Mouse (Mus musculus): ENCODE data around the gene Lrig1.

Gene Lrig1

GRCm38 (mm10) chr6:94618671-94619070 lies 81.3 kb downstream of the Lrig1 start:
- DNase-seq (ENCODE audit: low read depth, low spot score): no peak

- DNase-seq (ENCODE audit: low read depth, low spot score): no peak
Measured at GRCm38 (mm10) chr6:94615936-94616335, 84.0 kb downstream of the Lrig1 start.

- no peak for DNase-seq (ENCODE audit: low read depth, low spot score)
Measured at GRCm38 (mm10) chr6:94614346-94614745, 85.6 kb downstream of the Lrig1 start.

GRCm38 (mm10) chr6:94613235-94613895 lies 86.6 kb downstream of the Lrig1 start:
- DNase-seq (ENCODE audit: low read depth, low spot score): no peak

- DNase-seq (ENCODE audit: low read depth, low spot score): no peak
Measured at GRCm38 (mm10) chr6:94604546-94604945, 95.4 kb downstream of the Lrig1 start.

GRCm38 (mm10) chr6:94604072-94604471 lies 95.9 kb downstream of the Lrig1 start:
- DNase-seq (ENCODE audit: low read depth, low spot score): no peak

- no peak for DNase-seq (ENCODE audit: low read depth, low spot score)
Measured at GRCm38 (mm10) chr6:94601811-94602210, 98.1 kb downstream of the Lrig1 start.

GRCm38 (mm10) chr6:94601101-94601500 lies 98.9 kb downstream of the Lrig1 start:
- DNase-seq (ENCODE audit: low read depth, low spot score): no peak

- DNase-seq (ENCODE audit: low read depth, low spot score): no peak
Measured at GRCm38 (mm10) chr6:94599016-94599415, 100.9 kb downstream of the Lrig1 start.

GRCm38 (mm10) chr6:94598421-94598820 lies 101.5 kb downstream of the Lrig1 start:
- no peak for DNase-seq (ENCODE audit: low read depth, low spot score)

- DNase-seq (ENCODE audit: low read depth, low spot score): no peak
Measured at GRCm38 (mm10) chr6:94596761-94597485, 103.0 kb downstream of the Lrig1 start.

GRCm38 (mm10) chr6:94596051-94596760 lies 103.8 kb downstream of the Lrig1 start:
- no peak for DNase-seq (ENCODE audit: low read depth, low spot score)

GRCm38 (mm10) chr6:94595206-94595605 lies 104.8 kb downstream of the Lrig1 start:
- no peak for DNase-seq (ENCODE audit: low read depth, low spot score)

- DNase-seq (ENCODE audit: low read depth, low spot score): no peak
Measured at GRCm38 (mm10) chr6:94594711-94595110, 105.2 kb downstream of the Lrig1 start.

- no peak for DNase-seq (ENCODE audit: low read depth, low spot score)
Measured at GRCm38 (mm10) chr6:94594096-94594665, 105.8 kb downstream of the Lrig1 start.

- DNase-seq (ENCODE audit: low read depth, low spot score): peak; percentile 48
Measured at GRCm38 (mm10) chr6:94592710-94593109, 107.2 kb downstream of the Lrig1 start.

- peak; percentile 62 for DNase-seq (ENCODE audit: low read depth, low spot score)
Measured at GRCm38 (mm10) chr6:94592243-94592642, 107.7 kb downstream of the Lrig1 start.

- no peak for DNase-seq (ENCODE audit: low read depth, low spot score)
Measured at GRCm38 (mm10) chr6:94588365-94588764, 111.6 kb downstream of the Lrig1 start.

- DNase-seq (ENCODE audit: low read depth, low spot score): no peak
Measured at GRCm38 (mm10) chr6:94584976-94585375, 115.0 kb downstream of the Lrig1 start.

GRCm38 (mm10) chr6:94584147-94584695 lies 115.7 kb downstream of the Lrig1 start:
- DNase-seq (ENCODE audit: low read depth, low spot score): peak; percentile 89

- DNase-seq (ENCODE audit: low read depth, low spot score): no peak
Measured at GRCm38 (mm10) chr6:94582055-94582454, 117.9 kb downstream of the Lrig1 start.

- peak; percentile 84 for DNase-seq (ENCODE audit: low read depth, low spot score)
Measured at GRCm38 (mm10) chr6:94577991-94578390, 122.0 kb downstream of the Lrig1 start.

Data from brain, adult 2 months (tissue).